Mouse (Mus musculus): ENCODE measurements around the gene Astn1.

Gene Astn1

DNA sequence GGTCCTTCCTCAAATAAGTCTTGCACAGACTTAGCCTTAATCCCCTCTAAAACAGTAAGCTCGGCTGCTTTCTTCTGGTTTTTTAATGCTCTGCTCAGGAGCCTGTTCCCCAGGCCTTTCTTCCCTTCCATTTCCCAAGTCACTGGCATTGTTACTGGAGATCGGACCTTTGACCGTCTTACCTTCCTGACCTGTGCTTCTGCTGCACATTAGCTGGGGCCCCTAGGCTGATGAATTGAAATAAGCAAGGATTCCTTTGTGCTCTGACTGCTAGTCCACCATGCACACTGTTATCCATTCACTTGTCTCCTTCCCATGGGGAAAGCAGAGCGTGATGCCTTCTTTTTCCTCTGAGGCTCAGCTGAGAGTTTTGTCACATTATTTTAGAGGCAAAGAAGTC lies 255.9 kb downstream of the Astn1 start:
- no peak for DNase-seq (ENCODE audit: low spot score in 2 of 2)

DNA sequence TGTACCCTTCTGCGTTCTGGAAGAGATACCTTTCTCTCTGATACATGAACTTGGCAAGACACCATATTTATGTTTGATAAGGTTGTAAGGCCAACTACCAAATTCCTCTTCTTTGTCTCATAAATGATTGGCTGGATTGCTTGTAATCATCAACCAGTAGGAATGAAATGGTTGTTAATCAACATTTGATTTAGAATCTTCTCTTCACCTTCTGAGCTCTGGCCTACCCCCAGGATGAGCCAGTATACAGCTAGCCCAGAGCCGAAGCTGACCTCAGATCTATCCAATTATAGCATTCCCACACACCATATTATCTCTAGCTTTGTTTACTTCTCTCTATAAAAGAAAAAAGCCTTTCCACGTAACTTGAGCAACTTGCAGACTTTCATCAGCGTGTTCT lies 270.9 kb downstream of the Astn1 start:
- DNase-seq (ENCODE audit: low spot score in 2 of 2), result no peak

DNA sequence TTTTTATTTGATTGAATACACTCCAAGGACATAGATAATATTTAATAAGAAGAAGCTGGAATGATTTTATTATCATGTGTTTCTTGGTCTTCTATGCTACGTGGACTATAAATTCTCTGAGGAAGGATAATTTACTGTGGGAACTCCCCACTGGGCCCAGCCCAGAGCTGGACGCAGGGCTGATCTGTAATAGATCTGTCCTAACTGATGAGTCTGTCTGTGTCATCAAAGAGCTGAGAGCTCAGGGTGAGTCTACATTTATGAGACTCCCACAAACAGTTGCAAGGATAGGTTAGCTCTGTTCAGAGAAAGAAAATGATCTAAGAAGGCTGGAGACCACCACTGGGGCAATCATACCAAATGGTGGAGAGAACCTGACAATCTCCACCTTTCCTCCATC lies 271.4 kb downstream of the Astn1 start:
- DNase-seq (ENCODE audit: low spot score in 2 of 2), result no peak

DNA sequence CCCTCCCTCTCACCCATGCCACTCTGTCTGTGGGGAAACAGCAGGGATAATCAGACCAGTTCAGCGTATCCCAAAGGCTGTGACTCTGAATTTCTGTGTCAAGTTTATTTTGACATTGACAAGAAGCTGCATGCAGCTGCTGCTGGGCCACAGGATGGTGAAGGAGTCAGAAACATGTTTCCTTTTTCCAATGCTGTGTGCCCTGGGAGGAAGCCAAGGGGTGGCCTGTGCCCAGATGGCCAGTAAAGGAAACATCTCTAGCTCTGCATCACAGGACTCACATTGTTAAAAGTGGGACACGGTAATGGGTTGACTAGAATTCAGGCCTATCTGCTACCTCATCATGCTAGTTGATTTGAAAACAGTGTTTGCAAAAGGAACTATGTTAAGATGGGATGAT lies 279.2 kb downstream of the Astn1 start:
- DNase-seq (ENCODE audit: low spot score in 2 of 2), result no peak

DNA sequence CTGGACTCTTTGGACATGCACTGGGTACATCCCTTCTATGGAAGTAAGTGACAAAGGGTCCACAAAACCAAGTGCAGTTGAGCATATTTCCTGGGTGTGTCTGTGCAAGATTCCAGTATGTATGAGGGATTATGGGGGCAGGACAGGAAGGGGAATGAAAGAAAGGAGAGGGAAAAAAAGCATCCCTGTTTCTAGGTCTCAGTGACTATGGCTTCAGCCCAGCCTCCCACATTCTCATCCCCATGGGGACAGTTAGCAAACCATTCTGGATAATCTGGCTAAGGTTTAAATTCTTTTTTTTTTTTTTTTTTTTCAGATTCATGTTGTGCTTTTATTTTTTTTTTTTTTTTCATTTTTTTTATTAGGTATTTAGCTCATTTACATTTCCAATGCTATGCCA lies 280.2 kb downstream of the Astn1 start:
- DNase-seq (ENCODE audit: low spot score in 2 of 2), result no peak

DNA sequence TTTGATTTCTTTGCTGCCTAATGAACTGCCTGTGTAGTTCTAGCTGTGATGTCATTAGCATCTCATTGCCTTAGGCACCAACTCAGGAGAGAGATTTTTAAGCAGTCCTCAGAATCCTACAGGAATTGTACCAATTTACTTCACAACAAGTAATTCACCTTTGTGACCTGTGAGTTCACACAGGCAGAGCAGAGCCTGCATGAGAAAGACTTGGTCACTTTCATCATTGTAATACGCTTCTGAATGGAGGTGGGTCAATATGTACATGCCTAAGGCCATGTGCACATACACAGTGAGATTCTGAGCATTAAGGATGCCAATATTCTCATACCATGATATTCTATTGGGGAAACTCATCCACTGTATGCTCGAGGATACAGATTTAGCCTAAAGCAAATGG lies 290.7 kb downstream of the Astn1 start:
- no peak for DNase-seq (ENCODE audit: low spot score in 2 of 2)

DNA sequence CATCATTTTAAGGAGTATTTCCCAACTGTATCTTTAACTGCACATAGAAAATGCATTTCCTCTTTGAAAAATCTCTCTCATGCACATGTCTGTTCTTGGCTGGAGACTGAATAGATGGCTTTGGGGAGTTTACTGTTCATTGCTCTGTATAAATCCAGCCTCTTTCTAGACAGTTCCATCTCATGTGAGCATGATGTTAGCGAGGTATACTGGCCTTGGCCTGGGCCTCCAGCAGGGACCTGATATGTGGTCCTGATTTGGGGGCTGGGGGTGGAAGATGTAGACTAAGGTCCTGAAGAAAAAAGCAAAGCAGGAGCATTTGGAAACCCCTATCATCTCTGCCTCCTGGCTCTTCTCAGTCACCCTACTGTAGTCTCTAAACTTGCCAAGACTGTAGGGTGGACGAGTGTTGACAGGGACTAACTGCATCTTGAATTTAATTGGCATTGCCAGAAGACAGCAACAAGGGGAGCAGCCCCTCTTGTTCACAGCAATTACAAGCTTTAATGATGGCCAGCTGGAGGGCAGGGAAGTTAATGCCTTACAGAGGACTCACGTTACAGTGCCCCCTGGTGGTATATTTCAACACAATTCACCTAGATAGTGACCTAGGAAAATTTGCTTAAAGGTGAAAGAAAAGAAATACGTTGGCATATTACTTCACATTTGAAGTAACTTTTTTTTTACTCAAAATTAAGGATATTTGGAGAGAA lies 291.9 kb downstream of the Astn1 start:
- DNase-seq (ENCODE audit: low spot score in 2 of 2), result no peak

DNA sequence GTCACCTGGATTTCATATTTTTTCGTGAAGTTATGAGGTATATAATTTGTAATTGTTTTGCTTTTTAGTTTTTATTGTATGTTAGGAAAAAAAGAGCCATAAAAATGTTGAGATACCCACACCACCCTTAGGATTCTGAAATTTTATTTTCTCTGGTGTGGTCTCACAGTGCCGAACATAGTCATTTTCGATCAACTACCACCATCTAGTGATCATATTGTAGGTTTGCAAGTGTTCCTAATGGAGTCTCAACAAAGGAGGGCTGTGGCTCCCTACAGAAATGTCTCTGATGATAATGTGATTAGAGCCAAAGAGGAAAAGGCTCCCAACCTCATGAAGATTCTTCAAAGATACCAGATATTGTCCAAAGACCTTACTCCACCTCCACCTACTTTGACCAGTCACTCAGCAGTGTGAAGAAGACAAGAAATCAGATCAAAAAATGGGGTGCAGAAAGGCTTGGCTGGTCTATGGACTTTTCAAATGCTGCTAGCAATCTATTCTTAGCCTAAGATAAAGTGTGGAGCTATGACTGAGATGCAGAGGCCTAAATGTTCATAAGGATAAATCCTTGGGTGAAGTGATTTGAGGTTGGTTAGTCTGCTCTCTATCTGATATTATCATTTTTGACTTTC lies 292.6 kb downstream of the Astn1 start:
- no peak for DNase-seq (ENCODE audit: low spot score in 2 of 2)

DNA sequence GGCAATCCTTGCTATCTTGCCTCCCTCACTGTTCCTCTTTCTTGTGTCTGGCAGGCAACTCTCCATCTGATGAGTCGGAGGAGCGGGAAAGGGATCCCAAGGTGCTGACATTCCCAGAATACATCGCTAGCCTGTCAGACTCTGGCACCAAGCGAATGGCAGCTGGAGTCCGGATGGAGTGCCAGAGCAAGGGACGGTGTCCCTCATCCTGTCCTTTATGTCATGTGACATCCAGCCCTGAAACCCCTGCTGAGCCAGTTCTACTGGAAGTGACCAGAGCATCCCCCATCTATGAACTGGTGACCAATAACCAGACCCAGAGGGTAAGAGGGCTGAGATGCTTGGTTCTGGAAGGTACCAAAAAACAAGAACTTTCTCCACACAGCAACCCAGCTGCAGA lies 294.9 kb downstream of the Astn1 start:
- DNase-seq (ENCODE audit: low spot score in 2 of 2), result no peak

DNA sequence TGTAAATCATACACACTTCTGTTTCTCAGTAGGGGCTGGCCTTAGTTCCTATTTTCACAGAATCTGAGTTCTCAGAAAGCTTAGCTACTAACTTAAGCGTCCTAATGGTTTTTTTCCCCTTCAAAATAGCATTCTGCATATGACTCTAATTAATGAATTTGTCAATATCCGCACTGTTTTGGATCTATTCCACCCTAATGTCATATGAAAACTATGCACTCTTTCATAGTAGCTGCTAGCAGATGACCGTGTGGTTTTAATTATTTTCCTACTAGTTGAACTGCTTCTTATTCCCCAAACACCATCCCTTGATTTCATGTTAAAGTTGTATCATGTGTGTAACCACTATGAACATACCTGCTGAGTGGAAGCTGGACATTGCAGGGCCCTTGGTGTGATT lies 303.9 kb downstream of the Astn1 start:
- DNase-seq (ENCODE audit: low spot score in 2 of 2), result no peak

DNA sequence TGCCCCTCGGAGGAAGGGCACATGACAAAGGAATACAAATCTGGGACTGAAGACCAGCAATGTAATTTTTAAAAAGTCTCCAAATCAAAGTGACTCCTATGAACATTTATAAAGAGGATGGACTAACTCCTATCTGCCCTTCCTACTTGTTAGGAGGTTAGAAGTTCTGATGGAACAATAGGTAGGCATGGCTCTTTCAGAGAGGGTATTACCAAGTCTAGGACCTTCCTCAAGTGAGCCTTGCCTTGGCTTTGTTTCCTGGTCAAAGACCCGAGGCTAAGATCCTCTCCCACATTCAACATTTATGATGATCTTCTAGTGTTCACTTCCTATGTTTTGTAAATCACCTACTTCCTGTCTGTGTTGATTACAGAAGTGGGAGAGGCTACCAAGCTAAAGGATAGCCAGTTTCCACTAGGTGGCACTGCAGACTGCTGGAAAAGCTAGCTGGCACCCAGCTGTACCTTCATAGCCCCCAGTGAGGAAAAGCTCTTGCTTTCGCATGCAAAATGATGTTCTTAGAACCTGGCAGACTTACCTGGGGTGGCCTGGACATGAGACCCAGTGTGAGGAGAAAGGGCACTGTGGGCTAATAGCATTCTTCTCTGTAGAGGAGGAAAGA lies 308.0 kb downstream of the Astn1 start:
- no peak for DNase-seq (ENCODE audit: low spot score in 2 of 2)

DNA sequence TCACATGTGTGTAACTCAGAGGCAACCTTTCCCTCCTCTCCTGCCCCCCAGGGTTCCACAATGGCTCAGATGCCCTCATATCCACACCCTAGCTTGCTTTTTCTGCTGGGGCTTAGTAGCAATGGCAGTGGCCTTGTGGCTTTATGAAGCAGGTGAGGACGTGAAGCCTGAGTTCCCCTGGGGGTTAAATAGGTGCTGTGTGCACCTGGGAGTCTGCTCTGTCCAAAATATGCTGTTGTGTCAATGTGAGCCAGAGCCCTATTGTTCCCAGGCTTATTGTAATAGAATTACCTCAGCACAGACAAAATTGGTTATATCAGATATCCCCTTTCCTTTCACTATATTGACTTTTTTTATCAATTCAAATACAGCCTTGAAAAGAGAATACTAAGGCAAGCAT lies 325.7 kb downstream of the Astn1 start:
- DNase-seq (ENCODE audit: low spot score in 2 of 2), result no peak

DNA sequence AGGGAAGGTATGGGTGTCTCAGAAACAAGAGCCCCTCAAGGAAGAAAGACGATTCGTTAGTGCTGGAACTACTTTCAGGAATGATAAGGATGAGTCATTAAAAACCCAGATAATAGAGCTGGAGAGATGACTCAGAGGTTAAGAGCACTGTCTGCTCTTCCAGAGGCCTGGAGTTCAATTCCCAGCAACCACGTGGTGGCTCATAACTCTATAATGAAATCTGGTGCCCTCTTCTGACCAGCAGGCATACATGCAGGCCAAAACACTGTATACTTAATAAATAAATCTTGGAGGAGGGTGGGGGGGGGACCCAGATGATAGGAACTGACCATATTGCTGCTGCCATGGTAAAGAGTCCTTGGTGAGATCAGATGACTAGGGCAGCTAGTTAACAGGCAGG lies 335.4 kb downstream of the Astn1 start:
- DNase-seq (ENCODE audit: low spot score in 2 of 2), result no peak

DNA sequence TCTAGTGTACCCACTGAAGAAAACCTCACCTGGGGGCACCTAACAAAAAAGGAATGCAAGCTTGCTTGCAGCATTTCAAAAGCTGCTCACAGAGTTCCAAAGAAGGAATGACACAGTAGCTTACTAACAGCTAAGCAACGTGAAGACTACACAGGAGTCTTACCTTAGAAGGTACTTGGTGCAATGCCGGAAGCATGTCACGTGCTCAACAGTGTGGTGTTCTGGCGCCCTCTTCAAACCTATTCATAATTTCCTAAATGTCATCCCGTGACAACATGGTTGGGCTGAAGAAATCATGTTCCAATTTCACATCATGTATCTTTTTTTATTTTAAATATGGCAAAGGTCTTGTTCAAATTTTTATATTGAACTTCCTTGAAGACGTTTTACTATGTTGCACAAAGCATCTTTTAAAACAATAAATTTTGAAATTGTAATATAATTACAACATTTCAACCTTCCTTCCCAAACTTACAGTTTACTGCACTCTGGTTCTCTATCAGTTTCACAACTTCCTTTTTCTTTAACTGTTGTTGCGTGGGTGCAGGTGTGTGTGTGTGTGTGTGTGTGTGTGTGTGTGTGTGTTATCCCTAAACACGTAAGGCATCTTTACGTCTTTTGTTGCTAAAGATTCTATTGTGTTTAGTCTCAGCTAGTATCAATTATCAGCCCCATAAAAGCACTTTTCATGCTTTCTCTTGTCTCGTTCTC lies 335.9 kb downstream of the Astn1 start:
- no peak for DNase-seq (ENCODE audit: low spot score in 2 of 2)

DNA sequence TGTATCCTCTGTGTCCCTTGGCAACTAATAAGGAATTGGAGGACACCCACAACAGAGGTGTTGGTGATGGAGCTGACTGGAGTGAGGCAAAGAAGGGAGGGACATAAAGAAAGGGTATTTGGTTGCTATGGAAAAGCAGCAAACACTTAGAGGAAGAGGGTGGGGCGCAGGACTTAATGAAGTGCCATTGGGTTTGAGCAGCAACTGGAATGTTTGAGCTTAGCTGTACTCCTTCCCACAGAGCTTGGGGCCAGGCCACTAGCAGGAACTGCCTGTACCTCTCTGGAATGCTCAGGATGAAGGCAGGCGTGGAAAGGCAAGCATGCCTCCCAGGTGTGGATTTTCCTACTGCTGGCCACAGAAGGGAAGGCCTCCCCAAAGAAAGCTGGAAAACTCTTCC lies 337.2 kb downstream of the Astn1 start:
- no peak for DNase-seq (ENCODE audit: low spot score in 2 of 2)

DNA sequence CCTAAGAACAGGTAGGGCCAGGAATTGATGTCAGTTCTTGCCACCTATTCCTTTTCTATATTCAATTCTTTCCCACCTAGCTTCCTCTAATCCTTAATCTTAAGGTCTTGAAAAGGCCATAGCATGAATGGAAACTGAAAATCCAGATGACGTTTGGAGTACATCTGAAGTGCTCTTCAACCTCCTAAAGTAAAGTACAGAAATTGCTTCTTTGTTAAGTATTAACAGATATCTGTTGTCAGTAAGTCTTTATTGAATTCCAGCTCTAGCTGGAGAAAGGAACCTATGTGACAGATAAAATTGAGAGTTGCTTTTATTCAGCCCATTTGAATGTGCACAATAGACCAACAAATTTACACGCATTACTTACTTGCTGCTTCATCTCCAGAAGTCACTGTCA lies 338.1 kb downstream of the Astn1 start:
- DNase-seq (ENCODE audit: low spot score in 2 of 2), result no peak

DNA sequence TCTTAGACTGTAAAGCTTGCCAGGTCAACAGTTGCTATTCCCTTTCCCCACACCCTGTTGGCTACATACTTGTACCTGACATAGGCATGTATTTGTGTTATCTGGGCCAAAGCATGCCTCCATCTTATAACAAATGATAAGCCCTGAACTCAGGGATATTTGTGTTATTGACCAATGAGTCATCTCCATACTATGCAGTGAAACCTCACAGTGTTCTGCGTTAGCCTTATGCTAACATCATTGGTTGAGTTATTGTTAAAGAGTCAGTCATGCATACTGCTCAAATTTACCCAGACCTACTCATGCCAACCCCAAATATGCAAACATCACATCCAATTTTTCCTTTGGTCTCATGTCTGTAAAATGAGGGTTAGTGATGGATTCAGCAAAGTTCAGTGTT lies 339.3 kb downstream of the Astn1 start:
- no peak for DNase-seq (ENCODE audit: low spot score in 2 of 2)

DNA sequence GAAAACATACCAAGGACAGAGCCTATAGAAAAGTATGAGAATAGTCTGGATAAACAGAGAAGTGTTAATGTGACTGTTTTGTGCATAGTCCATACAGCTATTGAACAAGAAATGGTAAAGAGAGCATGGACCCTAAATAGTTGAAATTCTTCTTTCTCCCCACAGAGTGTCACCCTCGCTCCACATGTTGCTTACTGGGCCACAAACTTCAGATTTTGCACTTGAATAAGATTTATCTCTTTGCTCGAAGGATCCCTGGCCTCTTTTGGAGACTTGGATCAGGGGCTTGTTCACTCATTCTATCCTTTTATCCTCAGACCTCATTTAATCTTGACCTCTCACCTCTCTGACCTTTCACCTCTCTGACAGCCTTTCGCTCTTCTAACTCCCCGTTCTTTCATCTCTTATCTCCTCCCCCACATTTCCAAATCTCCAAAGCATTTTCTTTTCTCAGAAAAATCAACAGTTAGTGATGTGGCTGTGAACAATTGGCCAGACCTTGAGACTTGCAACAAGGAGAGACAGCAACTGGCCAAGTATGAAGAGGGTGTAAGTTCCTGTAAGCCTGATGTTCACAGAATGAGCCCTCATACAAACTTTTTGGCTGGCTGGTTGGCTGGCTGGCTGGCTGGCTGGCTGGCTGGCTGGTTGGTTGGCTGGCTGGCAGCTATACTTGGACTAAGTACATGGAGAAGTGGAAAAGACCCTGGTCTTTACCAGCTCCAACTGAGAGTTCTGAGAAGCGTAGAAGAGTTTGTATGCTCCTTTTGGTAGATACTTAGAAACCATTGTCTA lies 351.4 kb downstream of the Astn1 start:
- DNase-seq (ENCODE audit: low spot score in 2 of 2), result no peak

DNA sequence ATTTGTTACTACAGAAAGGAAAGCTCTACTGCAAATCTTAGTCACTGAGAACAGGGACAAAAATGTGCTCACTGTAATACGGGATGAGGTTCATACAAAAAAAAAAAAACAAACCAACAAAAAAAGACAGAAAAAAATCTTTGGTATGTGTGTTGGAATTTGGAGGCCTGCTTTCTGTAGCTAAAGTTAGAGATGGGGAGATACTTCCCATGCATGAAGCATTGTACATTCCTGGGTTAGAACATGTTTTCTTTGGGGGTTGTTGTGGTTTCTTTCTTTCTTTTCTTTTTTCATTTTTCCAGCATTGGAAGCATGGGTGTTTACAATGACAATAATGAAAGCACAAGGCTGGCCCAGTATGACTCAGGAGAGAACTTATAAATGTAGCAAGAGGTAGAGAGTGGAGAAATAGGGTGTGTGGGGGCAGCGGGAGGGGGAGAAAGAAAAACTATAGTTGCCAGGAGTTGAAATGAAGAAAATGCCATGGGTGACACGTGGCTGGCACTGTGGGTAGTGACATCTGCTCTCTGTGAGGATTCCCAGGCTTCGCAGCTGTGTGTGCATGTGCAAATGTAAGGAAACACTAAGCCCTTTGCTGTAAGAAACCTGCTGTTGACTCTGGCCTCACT lies 370.9 kb downstream of the Astn1 start:
- DNase-seq (ENCODE audit: low spot score in 2 of 2), result no peak

DNA sequence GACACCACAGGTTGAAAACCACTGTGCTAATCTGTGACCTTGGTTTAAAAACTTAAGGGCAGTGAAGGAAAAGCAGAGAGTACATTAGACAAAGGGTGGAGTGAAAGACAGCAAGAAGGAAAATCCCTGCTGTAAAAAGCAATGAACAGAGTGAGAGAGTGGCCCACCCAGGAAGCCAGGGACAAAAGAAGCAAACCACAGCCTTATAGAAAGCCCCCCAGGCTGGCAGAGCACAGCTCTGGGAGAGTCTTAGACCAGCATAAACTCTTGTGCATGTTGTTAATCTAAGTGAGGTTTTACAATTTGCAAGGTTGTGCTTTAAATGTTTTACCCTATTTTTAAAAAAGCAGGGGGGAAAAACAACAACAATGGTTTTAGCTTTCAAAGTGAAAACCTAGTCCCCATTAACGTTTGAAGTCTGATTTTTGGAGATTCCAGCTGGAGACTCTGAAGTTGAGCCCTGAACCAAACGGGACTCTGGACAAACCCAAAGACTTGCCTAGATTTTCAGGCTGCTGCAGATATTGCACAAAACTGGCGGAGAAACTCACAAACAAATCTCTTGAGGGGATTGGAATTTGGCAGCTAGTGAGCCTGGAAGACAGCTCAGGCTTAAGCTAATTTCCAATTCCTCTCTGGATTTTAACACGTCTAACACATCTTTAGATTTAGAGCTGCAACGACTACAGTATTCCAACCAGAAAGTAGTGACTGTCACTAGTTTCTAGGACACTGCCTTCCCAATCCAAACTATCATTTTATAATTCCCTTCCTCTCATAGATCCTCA lies 377.3 kb downstream of the Astn1 start:
- DNase-seq (ENCODE audit: low spot score in 2 of 2), result no peak

Data from natural killer cell, adult 2 months (primary cell).